Mouse (Mus musculus) thymus, postnatal 25 days (tissue): ENCODE data around the gene Zfp600.
"Not testable (repeated sequence)": the region's sequence is repeated elsewhere in the genome, so short reads cannot be mapped to it uniquely, and the experiment has no call there.

ENCODE experiments used
- DNase-seq: peaks from one replicate; pipeline ENCODE4 v3.0.0; 2022

The Zfp600 gene

DNA sequence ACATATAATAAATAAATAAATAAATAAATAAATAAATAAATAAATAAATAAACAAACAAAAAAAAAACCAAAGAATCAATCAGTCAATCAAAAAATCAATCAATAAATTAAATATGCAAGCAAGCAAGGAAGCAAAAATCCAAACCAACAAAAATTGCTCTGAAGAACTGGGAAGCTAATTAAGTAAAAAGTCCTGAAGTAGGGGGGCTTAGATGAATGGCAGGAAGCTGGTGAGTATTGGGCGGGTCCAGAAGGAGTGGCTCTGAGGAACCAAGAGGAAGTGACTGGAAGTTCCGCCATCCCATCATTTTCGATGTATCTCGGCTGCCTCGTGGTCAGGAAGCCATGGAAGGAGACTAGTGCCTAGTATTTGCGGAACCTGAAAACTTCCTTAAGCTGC, at the start of gene Zfp600:
Gene Zfp600 (plus strand): TSS at position 301 of the 400 bp plus-strand sequence.
- DNase-seq, result not testable (repeated sequence)

GRCm38 (mm10) chr4:146162893-146163292, 6.3 kb downstream of the Zfp600 start:
- DNase-seq, result not testable (repeated sequence)

GRCm38 (mm10) chr4:146167202-146167832, 10.7 kb downstream of the Zfp600 start:
- not testable (repeated sequence) for DNase-seq

- not testable (repeated sequence) for DNase-seq
These were observed 11.4 kb downstream of the Zfp600 start for GRCm38 (mm10) chr4:146167879-146168532.

DNA sequence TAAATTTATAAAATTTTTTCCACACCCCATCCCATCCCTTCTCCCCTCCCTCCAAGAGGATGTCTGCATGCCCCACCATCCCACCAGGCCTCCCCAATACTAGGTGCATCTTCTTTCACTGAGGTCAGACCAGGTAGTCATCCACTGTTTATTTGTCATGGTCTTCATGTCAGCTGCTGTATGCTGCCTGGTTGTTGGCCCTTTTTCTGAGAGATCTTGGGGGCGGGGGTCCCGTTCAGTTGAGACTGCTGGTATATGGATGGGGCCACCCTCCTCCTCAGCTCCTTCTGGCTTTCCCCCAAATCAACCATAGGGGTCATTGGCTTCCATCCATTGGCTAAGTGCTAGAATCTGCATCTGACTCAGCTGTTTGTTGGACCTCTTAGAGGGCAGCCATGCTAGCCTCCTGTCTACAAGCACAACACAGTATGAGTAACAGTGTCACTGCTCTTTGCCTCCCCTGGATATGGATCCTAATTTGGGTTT, 12.1 kb downstream of the Zfp600 start:
- not testable (repeated sequence) for DNase-seq

DNA sequence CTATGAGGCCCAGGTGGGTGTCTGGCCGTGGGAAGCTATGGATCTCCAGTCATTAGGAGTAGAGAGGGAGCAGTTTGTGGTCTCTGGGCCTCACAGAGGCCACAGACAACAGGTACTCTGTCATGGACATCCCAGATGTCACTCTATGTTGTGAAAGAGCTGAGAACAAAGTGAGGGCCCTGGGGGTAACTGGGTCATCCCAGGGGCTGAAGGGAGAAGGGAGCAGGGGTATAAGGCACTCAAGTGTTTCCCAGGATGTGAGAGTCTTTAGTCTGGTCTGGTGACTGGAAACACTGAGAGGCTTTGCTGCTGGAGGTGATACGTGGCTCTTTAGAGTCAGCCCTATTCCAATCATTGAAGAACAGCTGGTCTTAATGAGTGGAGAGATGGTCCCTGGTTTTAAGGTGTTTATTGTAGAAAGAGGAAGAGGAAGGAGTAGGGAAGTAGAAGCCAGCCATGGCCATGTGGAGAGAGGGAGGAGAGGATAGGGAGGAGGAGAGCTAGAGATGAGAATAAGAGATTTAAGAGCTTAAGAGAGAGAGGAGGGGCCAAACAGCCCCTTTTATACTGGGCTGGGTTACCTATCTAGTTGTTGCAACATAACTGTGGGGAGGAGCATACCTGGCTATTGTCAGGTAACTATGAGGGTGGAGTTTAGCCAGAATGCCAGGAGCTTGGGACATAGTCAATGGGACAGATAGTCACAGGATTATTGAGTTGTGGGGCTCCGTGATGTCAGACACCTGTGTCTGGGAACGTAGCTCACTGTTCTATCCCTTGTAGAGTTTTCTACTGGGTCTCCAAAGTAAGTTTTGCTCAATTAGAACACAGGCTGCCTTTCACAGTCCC, 17.0 kb downstream of the Zfp600 start:
- DNase-seq, result peak; percentile 9

DNA sequence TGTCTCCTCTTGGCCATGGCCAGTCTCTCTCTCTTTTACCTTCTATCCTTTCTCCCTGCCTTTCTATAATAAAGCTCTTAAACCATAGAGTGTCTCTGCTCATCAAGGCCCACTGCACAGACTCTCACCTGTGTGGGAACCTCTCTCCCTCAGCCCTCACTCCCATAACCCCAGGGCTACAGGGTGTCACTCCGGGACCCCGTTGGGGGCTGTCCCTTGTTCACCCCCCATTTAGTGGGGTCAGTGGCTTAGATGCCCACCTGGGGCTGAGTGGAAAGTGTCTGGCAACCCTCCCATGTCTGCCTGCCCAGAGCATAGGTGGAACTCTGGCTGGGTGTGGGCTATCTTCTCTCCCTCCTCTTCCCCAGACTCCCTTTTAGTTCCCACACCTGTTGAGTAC, 47.7 kb downstream of the Zfp600 start:
- DNase-seq, result not testable (repeated sequence)

- not testable (repeated sequence) for DNase-seq
These were observed 82.9 kb downstream of the Zfp600 start for GRCm38 (mm10) chr4:146239252-146240244.

DNA sequence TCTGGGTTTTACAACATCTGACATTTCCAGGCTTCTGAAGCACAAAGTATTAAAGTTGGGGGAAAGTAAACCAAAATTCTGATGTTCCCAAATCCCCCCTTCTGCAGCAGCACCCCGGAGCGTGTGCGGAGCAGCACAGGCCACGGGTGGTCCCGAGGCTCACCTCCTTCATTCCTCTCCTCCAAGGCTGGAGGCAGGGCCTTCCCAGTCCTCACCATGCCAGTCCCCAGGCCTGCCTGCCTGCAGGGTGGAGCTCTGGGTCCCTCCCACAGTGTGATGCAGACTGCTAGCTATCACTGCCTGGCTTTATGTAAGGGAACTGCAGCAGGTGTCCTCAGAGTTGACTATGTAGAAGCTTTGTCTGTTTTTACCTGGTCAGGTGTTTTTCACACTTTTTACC, 85.5 kb downstream of the Zfp600 start:
- DNase-seq, result peak; percentile 0
